Mouse (Mus musculus) stomach, postnatal 0 days (tissue): ENCODE measurements at regions not wholly inside any gene's neighbourhood (a gene's known extent, or its start where the extent isn't known, plus 50 kb on each side); places are given as distances from the start of the nearest gene placed in this dataset.

ENCODE experiments used
- CTCF ChIP-seq: IDR thresholded peaks from 2 replicates; pipeline ENCODE4 v1.5.1; 2016; ENCODE audit warnings: antibody characterized with exemption, low read depth, mild to moderate bottlenecking, moderate library complexity
- EP300 ChIP-seq: optimal IDR thresholded peaks from 2 replicates; pipeline ENCODE3; 2016; ENCODE audit warnings: antibody characterized with exemption

GRCm38 (mm10) chr7:136265691-136266090 lies 549.5 kb upstream of the Mki67 start:
- no peak for TF ChIP-seq CTCF
- TF ChIP-seq EP300, result no peak
